Mouse (Mus musculus) lung, postnatal 0 days (tissue): ENCODE results near the gene Mroh2a.

ENCODE experiments used
- CTCF ChIP-seq: IDR thresholded peaks from 2 replicates; pipeline ENCODE4 v1.5.1; 2016; ENCODE audit warnings: antibody characterized with exemption, mild to moderate bottlenecking
- EP300 ChIP-seq: IDR thresholded peaks from 2 replicates; pipeline ENCODE4 v1.6.1; 2016; ENCODE audit warnings: antibody characterized with exemption, mild to moderate bottlenecking, control low read depth

DNA sequence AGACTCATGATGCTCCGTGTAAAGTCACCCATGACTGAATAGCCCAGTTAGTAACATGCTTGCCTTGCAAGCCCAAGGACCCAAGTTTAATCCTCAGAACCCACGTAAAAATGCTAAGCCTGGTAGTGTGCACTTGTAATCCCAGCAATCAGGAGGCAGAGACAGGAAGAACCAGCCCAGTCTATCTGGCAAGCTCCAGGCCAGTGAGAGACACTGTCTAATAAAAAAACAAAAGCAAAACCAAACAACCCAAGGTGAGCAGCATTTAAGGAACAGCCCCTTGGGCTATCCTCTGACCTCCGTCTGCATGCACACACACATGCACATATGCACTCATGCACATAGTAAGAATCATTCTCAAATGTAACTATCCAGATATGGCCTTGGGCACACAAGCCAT lies 2.8 kb downstream of the Mroh2a start:
- no peak for TF ChIP-seq CTCF
- no peak for TF ChIP-seq EP300
